27 mouse cellular contexts compared by ENCODE assay signal in the genomic region with DNA sequence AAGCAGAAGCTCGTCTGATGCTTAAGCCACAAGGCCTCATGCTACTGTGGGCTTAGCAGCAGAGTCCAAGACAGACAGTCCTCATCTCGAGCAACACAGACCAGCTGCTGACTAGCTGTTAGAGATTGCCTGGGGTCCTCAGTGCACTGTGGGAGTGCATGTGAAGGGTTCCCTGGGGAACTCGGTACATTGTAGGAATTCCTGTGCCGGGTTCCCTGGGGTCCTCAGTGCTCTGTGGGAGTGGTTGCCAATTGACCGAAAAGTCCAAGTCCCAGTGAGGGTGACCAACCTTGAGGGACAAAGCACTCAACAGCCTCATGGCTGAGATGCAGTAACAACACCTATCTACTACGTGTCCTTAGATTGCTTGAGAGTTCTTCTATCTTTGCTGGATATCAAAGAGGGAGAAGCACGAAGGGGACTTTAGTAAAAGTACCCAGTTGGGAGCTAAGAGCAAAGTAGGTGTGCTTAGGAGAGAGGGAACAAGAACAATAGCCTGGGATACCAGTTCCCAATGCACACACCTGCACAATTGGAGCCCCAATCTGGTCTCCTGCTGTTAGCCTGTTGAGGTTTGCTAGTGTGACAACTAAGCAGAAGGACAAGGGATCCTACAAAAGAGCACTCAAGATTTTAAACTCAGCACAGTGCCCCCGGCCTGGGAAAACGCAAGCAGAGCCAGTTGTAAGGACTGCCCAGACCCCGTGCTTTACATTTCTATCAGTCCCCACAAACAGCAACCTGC. TPM values are rescaled to one million over a fixed set of nuclear protein-coding genes. Genes with fewer than 3 reads are reported as not detected.
DNase-seq lines count a peak whose midpoint lies in the region; ATAC-seq and TF ChIP-seq lines count a peak whose summit lies in the region.
"Had no signal": no experiment of that assay in that cellular context is flagged by ENCODE, and none has a peak within 500 bp of the region (broad histone marks: within the 10 kb centered on the region; RNA-seq: fewer than 3 reads in every experiment).

No protein-coding gene starts in this region.

- no peaks in the 10 kb centered on the region for H3K9me3 ChIP-seq in embryonic facial prominence, embryonic 14.5 days (ENCODE audit: control insufficient read depth, low read length)
- no peaks in the 10 kb centered on the region for H3K9me3 ChIP-seq in embryonic facial prominence, embryonic 10.5 days
- H3K9me3 ChIP-seq in limb, embryonic 13.5 days: no peaks in the 10 kb centered on the region
- H3K9me3 ChIP-seq: forebrain, embryonic 15.5 days; heart, embryonic 12.5 days; midbrain, embryonic 12.5 days; neural tube, embryonic 12.5 days had no signal

- intact Hi-C loops in left cerebral cortex, adult 2 months (cut with DNase I): loop anchor here (5.0 kb wide), 1 partner anchor 58 kb away; a partner anchor contains a TSS
- intact Hi-C loops in left cerebral cortex, postnatal 10 days (cut with DNase I): loop anchor here (5.0 kb wide), 2 partner anchors 38 to 58 kb away; a partner anchor contains a TSS

- TF ChIP-seq CTCF in left cerebral cortex, adult 2 months (IDR thresholded peaks at IDR 0.05): no peak

- H3K4me2 ChIP-seq in embryonic facial prominence, embryonic 14.5 days (ENCODE audit: low read depth, low read length): no peak overlapping the region
- no peak overlapping the region for H3K4me2 ChIP-seq in limb, embryonic 13.5 days (replicated peaks)
- H3K4me2 ChIP-seq: forebrain, embryonic 15.5 days; heart, embryonic 12.5 days; hindbrain, embryonic 14.5 days; liver, embryonic 11.5 days; midbrain, embryonic 12.5 days; neural tube, embryonic 12.5 days had no signal

- ATAC-seq in embryonic facial prominence, embryonic 14.5 days (ENCODE audit: low read depth): no peak
- no peak for ATAC-seq in limb, embryonic 13.5 days (ENCODE audit: low FRiP score, low read depth)
- ATAC-seq: forebrain, embryonic 15.5 days; intestine, embryonic 16.5 days had no signal

- H3K27me3 ChIP-seq in embryonic facial prominence, embryonic 14.5 days (replicated peaks; ENCODE audit: control insufficient read depth, insufficient read depth, low read length): peaks cover 27% of the 10 kb centered on the region
- peaks cover 57% of the 10 kb centered on the region for H3K27me3 ChIP-seq in embryonic facial prominence, embryonic 10.5 days (replicated peaks; ENCODE audit: low read depth, poor library complexity, severe bottlenecking)
- peaks cover 36% of the 10 kb centered on the region for H3K27me3 ChIP-seq in limb, embryonic 13.5 days

- H3K9ac ChIP-seq in embryonic facial prominence, embryonic 14.5 days (ENCODE audit: low read depth, low read length): no peak overlapping the region
- no peak overlapping the region for H3K9ac ChIP-seq in limb, embryonic 13.5 days
- H3K9ac ChIP-seq: forebrain, embryonic 15.5 days; heart, embryonic 12.5 days; hindbrain, embryonic 14.5 days; midbrain, embryonic 12.5 days; neural tube, embryonic 12.5 days had no signal

- no peak overlapping the region for H3K4me3 ChIP-seq in embryonic facial prominence, embryonic 14.5 days (ENCODE audit: low read depth, low read length)
- H3K4me3 ChIP-seq in embryonic facial prominence, embryonic 10.5 days: no peak overlapping the region
- no peak overlapping the region for H3K4me3 ChIP-seq in left cerebral cortex, adult 2 months
- no peak overlapping the region for H3K4me3 ChIP-seq in limb, embryonic 13.5 days
- H3K4me3 ChIP-seq: erythroblast, embryonic 14.5 days; forebrain, embryonic 15.5 days; heart, embryonic 12.5 days; midbrain, embryonic 12.5 days; neural tube, embryonic 12.5 days had no signal

- peak; percentile 21 for DNase-seq in embryonic facial prominence, embryonic 14.5 days (ENCODE audit: low spot score)
- no peak for DNase-seq in embryonic facial prominence, embryonic 10.5 days (ENCODE audit: low spot score)
- DNase-seq in left cerebral cortex, adult 2 months (ENCODE audit: extremely low spot score in 1 of 2, low spot score in 2 of 2): no peak
- no peak for DNase-seq in left cerebral cortex, postnatal 10 days (ENCODE audit: extremely low spot score in 1 of 2, low spot score in 2 of 2)
- peak; percentile 64 for DNase-seq in R1 (ENCODE audit: low read depth, low spot score)
- no peak for DNase-seq in MN1 (ENCODE audit: low spot score)
- no peak for DNase-seq in left cerebral cortex, adult 18-20 months (ENCODE audit: low spot score in 2 of 2)
- DNase-seq: adrenal gland, postnatal 10 days; cerebellum, adult 9-11 months; gastrocnemius, postnatal 36 days; heart, postnatal 14 days; lung, adult 18-20 months; lung, postnatal 36 days; right cerebral cortex, adult 18-20 months had no signal

- no peaks in the 10 kb centered on the region for H3K4me1 ChIP-seq in embryonic facial prominence, embryonic 14.5 days (ENCODE audit: control insufficient read depth, insufficient read depth, low read length)
- H3K4me1 ChIP-seq in embryonic facial prominence, embryonic 10.5 days: peaks cover 25% of the 10 kb centered on the region
- peaks cover 21% of the 10 kb centered on the region for H3K4me1 ChIP-seq in limb, embryonic 13.5 days

- H3K27ac ChIP-seq in embryonic facial prominence, embryonic 14.5 days (replicated peaks; ENCODE audit: low read depth, low read length): no peak overlapping the region
- H3K27ac ChIP-seq in embryonic facial prominence, embryonic 10.5 days (replicated peaks): no peak overlapping the region
- peak overlapping the region; percentile 53 for H3K27ac ChIP-seq in left cerebral cortex, adult 2 months
- peak overlapping the region; percentile 39; the same call in 1 of the 2 replicates for H3K27ac ChIP-seq in limb, embryonic 13.5 days
- H3K27ac ChIP-seq: forebrain, embryonic 15.5 days; hindbrain, embryonic 14.5 days; midbrain, embryonic 12.5 days; neural tube, embryonic 12.5 days had no signal

- no peaks in the 10 kb centered on the region for H3K36me3 ChIP-seq in embryonic facial prominence, embryonic 14.5 days (ENCODE audit: control insufficient read depth, insufficient read depth, low read length)
- H3K36me3 ChIP-seq in embryonic facial prominence, embryonic 10.5 days (replicated peaks): no peaks in the 10 kb centered on the region
- no peaks in the 10 kb centered on the region for H3K36me3 ChIP-seq in limb, embryonic 13.5 days
- H3K36me3 ChIP-seq: forebrain, embryonic 15.5 days; heart, embryonic 12.5 days; midbrain, embryonic 12.5 days; neural tube, embryonic 12.5 days had no signal

- WGBS in embryonic facial prominence, embryonic 14.5 days: 29% methylated on average over 10 of the region's 10 CpGs
- 15% methylated on average over 10 of the region's 10 CpGs for WGBS in embryonic facial prominence, embryonic 10.5 days
- WGBS in limb, embryonic 13.5 days: 33% methylated on average over 10 of the region's 10 CpGs

RNA-seq across cellular contexts. Expression of a gene that starts 37.4 kb away (rescaled TPM):
- 0.11 and 0.33 TPM in 2 replicates for polyA plus RNA-seq in embryonic facial prominence, embryonic 14.5 days (2014; fragmentation: Nextera tagmentation; extraction: Ambion mirVana)
- polyA plus RNA-seq in embryonic facial prominence, embryonic 10.5 days (2016; fragmentation: Nextera tagmentation; extraction: Ambion mirVana): 0.26 TPM in 1 of 2 replicates, not detected in the other
- total RNA-seq in left cerebral cortex, adult 2 months (2021): not detected
- total RNA-seq in left cerebral cortex, postnatal 10 days (2021): not detected
- polyA plus RNA-seq in limb, embryonic 13.5 days (2015; fragmentation: Nextera tagmentation; extraction: Ambion mirVana): 0.25 and 0.37 TPM in 2 replicates
- total RNA-seq in left cerebral cortex, adult 18-20 months (2021): not detected
- total RNA-seq: adrenal gland, postnatal 10 days; gastrocnemius, postnatal 36 days; heart, postnatal 14 days; layer of hippocampus, adult 18-20 months; layer of hippocampus, postnatal 25 days; left cerebral cortex, postnatal 36 days had no signal
- polyA plus RNA-seq: erythroblast, embryonic 14.5 days; small intestine, adult 2 months had no signal

RNA-seq across cellular contexts. Expression of a gene that starts 56.8 kb away (rescaled TPM):
- 23.9 and 32.0 TPM in 2 replicates for polyA plus RNA-seq in embryonic facial prominence, embryonic 14.5 days (2014; fragmentation: Nextera tagmentation; extraction: Ambion mirVana)
- 55.4 and 68.4 TPM in 2 replicates for polyA plus RNA-seq in embryonic facial prominence, embryonic 10.5 days (2016; fragmentation: Nextera tagmentation; extraction: Ambion mirVana)
- total RNA-seq in left cerebral cortex, adult 2 months (2021): 100 to 1,000 TPM; 111 to 128 TPM
- 100 to 1,000 TPM; 127 to 133 TPM for total RNA-seq in left cerebral cortex, postnatal 10 days (2021)
- 72.7 and 83.0 TPM in 2 replicates for polyA plus RNA-seq in limb, embryonic 13.5 days (2015; fragmentation: Nextera tagmentation; extraction: Ambion mirVana)
- total RNA-seq in left cerebral cortex, adult 18-20 months (2021): 100 to 1,000 TPM; 120 to 139 TPM

Comparison
In these comparisons a context has a peak if more than half of its experiments do, and no peak if none do; other contexts are left out.
1. DNase-seq: peak in embryonic facial prominence, embryonic 14.5 days (single experiment) and R1 (single experiment); none in embryonic facial prominence, embryonic 10.5 days (single experiment), left cerebral cortex, adult 2 months (0 of 2), left cerebral cortex, postnatal 10 days (0 of 2), MN1 (single experiment) and left cerebral cortex, adult 18-20 months (0 of 2).
2. H3K27ac ChIP-seq: peak in left cerebral cortex, adult 2 months (single experiment) and limb, embryonic 13.5 days (single experiment); none in embryonic facial prominence, embryonic 14.5 days (single experiment) and embryonic facial prominence, embryonic 10.5 days (single experiment).